Mouse (Mus musculus) heart, adult 2 months (tissue): ENCODE measurements around the gene Dpf3. TPM values are rescaled to one million over a fixed set of nuclear protein-coding genes. Genes with fewer than 3 reads are reported as not detected.

Experiments used
- DNase-seq, 2 experiments: peaks; one replicate each; pipeline ENCODE4 v3.0.0; 2021
- H3K27ac ChIP-seq: fragments of 200-600 bp; 2 replicates; pipeline ENCODE4 v1.8.1; 2022
- H3K27me3 ChIP-seq: fragments of 200-500 bp; 2 replicates; pipeline ENCODE4 v1.6.1; 2012; ENCODE audit warnings: mild to moderate bottlenecking, low read length, inconsistent platforms, mixed read lengths; ENCODE audit not compliant: control insufficient read depth, insufficient read depth
- H3K36me3 ChIP-seq: fragments of 200-500 bp; 2 replicates; pipeline ENCODE4 v1.6.1; 2012; ENCODE audit warnings: low read length, inconsistent platforms; ENCODE audit not compliant: control insufficient read depth, insufficient read depth
- H3K4me1 ChIP-seq: fragments of 200-500 bp; 2 replicates; pipeline ENCODE4 v1.6.1; 2011; ENCODE audit warnings: low read length; ENCODE audit not compliant: control insufficient read depth, insufficient read depth
- H3K4me3 ChIP-seq: fragments of 200-600 bp; 2 replicates; pipeline ENCODE4 v1.8.1; 2022
- H3K79me2 ChIP-seq: fragments of 200-500 bp; replicated peaks from 2 replicates; pipeline ENCODE4 v1.6.1; 2012; ENCODE audit warnings: mild to moderate bottlenecking, inconsistent platforms, low read length, moderate library complexity, mixed read lengths; ENCODE audit not compliant: control insufficient read depth, insufficient read depth
- H3K9ac ChIP-seq: fragments of 200-500 bp; 2 replicates; pipeline ENCODE4 v1.6.1; 2012; ENCODE audit warnings: low read depth, mild to moderate bottlenecking, control low read depth, inconsistent platforms, low read length, mixed read lengths
- CTCF ChIP-seq: fragments of 200-600 bp; IDR thresholded peaks from 2 replicates; pipeline ENCODE4 v1.8.1; 2022; ENCODE audit warnings: antibody characterized with exemption, mild to moderate bottlenecking, moderate library complexity
- EP300 ChIP-seq: fragments of 200-500 bp; IDR thresholded peaks from 2 replicates; pipeline ENCODE4 v1.6.1; 2011; ENCODE audit warnings: low read depth, low read length, control low read depth; ENCODE audit not compliant: insufficient read depth
- POLR2A ChIP-seq: fragments of 200-500 bp; IDR thresholded peaks from 2 replicates; pipeline ENCODE4 v1.6.1; 2011; ENCODE audit warnings: mild to moderate bottlenecking, low read depth, low read length, control low read depth; ENCODE audit not compliant: insufficient read depth
- WGBS: fragments of 180-500 bp; shearing (Covaris S2); methylation state at CpG from one replicate; pipeline ENCODE4 v1.1.7; 2018; 5-methylcytosine and 5-hydroxymethylcytosine counted together
- intact Hi-C: fragments of 180-260 bp; cut with DNase I; formaldehyde crosslinking; loops from one replicate; pipeline ENCODE4 v1.15.1; 2025
- polyA plus RNA-seq: library from polyadenylated mRNA; depleted of rRNA; stranded (reverse); fragments of >200 nt; gene quantifications from 2 replicates; pipeline ENCODE4 v1.2.3, GENCODE M21; 2012
- total RNA-seq, 2 experiments: library from RNA; stranded (reverse); gene quantifications; 2 replicates each; pipeline ENCODE4 v1.2.3; 2021

Gene Dpf3
- total and polyA plus RNA-seq, 3 experiments: 9.1 to 18.8 (median 16.6) TPM

DNA sequence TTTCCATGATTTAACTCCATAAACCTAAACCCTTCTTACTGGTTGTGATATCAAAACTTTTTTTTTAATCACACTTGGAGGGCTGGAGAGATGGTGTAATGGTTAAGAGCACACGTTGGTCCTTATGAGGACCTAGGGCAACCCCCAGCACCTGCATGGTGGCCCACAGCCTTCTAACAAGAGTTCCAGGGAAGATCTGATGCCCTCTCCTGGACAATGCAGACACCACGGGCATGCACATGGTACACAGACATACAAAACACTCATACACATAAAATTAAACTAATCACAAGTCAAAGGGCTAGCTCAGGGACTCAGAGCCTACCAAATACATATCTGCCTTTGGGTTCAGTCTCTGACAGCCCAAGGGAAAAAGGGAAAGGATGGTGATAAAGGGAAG, 2.2 kb upstream of the Dpf3 start:
- no peak for DNase-seq
- Histone ChIP-seq H3K9ac (no peak overlapping the region), H3K4me3 (no peak overlapping the region), H3K27me3 (no peaks in the 10 kb centered on the region), H3K27ac (no peak overlapping the region), H3K4me1 (peaks cover 1% of the 10 kb centered on the region), H3K36me3 (no peaks in the 10 kb centered on the region), H3K79me2 (no peaks in the 10 kb centered on the region)
- TF ChIP-seq CTCF (peak; percentile 48), POLR2A (no peak)
- 50% methylated on average over 2 of the region's 2 CpGs for WGBS
- intact Hi-C loops: loop anchor here (5.0 kb wide), 2 partner anchors 77 to 1317 kb away; no protein-coding TSS in a partner anchor

DNA sequence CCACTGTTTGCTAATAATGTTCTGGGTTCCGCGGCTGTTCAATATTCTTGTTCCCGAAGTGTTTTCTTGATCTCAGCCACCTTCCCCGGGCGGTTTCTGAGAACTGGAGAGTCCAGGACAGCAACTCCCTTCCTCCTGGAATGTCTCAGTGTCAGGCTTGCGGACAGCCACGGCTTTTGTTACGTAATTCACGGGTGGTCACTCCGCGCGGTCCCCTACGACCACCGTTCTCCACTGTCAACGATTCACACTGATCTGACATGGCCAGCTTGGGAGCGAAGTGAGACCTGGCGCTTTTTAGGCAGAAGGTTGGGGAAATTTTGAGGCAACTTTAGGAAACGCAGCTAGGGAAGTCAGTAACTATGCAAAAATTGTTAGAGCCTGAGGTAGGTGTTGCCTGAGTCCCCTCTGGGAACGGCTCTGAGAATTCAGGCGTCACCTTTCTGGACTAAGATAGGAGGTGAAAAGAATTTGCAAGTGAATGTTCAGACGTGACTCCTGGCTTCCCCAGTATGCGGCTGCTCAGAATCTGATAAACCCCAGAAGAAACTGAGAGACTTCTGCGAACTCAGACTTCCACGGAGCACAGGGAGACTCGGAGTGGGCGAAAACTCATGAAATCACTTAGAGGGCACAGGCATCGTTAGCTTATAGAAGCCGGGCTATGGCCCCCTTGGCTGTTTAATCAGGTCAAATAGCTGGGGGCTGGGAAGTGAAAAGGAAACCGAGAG, 860 bp upstream of the Dpf3 start:
- TF ChIP-seq EP300 (0 out of 2 replicates have a peak, but pooled peaks have one; percentile 19), CTCF (no peak), POLR2A (no peak)
- Histone ChIP-seq H3K9ac (peak overlapping the region; percentile 65), H3K79me2 (no peaks in the 10 kb centered on the region), H3K27me3 (no peaks in the 10 kb centered on the region), H3K4me1 (peaks cover 1% of the 10 kb centered on the region), H3K36me3 (no peaks in the 10 kb centered on the region), H3K4me3 (peak overlapping the region; percentile 95), H3K27ac (peak overlapping the region; percentile 77)
- 1% methylated on average over 29 of the region's 29 CpGs for WGBS
- intact Hi-C loops: loop anchor here (5.0 kb wide), 2 partner anchors 76 to 1316 kb away; no protein-coding TSS in a partner anchor
- DNase-seq: peak; percentile 60 to 65

DNA sequence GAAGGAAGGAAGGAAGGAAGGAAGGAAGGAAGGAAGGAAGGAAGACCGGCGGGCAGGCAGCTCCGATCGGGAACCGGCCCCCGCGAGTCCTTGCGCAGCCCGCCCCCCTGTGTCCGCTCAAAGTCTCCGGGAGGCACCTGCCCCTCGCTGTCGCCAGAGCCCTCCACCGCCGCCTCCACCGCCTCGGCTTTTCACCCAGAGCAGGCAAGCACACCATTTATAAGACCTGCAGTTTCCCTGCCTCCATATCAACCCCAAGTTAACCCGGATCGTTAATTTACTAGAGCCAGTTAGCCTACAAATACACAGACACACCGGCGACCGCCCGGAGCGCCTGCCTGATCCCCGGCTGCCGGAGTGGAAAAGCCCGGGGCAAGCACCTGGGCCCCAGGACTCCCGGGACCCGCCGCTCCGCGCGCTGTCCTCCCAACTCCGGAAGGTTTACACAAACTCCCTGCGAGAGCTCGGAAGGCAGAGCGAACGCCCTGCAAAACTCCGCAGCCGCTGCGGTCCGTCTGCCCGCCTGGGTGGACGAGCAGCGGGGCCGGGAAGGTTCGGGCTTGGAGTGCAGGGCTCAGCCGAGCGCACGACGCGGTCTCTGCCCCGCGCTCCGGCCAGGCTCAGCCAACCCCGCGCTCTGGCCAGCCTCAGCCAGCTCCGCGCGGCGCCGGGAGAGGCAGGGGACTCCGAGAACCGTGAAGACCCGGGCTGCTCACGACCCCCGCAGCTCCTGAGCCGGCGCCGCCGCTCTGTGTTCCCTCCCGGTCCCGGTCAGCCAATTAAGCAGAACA, 650 bp downstream of the Dpf3 start:
- Histone ChIP-seq H3K4me1 (peaks cover 1% of the 10 kb centered on the region), H3K79me2 (no peaks in the 10 kb centered on the region), H3K9ac (peak overlapping the region; percentile 90), H3K36me3 (no peaks in the 10 kb centered on the region), H3K27ac (peak overlapping the region; percentile 70), H3K27me3 (no peaks in the 10 kb centered on the region), H3K4me3 (peak overlapping the region; percentile 95)
- under 1% methylated on average over 65 of the region's 73 CpGs for WGBS
- peak; percentile 70 to 71 for DNase-seq
- peak; percentile 49 for TF ChIP-seq CTCF
- TF ChIP-seq EP300: no peak
- no peak for TF ChIP-seq POLR2A
- intact Hi-C loops: loop anchor here (5.0 kb wide), 2 partner anchors 75 to 1315 kb away; no protein-coding TSS in a partner anchor

DNA sequence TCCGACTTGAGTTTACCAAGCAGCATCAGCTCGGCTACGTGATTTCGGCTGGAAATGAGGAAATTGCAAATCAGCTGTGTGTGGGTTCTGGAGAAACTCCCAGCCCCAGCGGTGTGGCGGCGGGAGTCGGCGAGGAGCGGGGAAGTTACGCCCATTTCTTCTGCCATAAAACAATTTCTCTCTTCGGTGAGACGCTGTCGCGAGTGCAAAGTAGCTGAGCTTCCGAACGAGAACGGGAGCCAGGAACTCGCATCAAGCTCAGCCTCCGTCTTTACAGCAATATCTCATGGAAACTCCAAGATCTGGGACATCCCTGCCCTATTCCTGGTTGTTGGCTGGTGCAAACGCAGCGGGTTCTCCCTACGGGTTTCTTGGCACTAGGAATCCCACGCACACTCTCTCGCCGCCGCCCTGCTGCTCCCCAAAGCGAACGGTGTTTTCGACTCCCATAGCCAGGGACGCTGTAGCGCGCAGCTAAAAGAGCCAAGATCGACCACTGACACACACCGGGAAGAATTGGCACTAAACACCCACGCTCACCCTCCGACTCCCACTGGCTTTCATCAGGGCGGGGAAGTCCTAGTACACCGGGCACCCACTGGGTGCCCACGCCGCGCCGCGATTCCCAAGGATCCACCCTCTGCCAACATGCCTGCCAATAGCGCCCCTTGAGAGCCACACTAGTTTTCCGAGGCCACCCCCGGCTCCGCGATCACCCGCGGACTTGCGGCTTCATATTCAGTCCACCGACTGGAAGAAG, 1.4 kb downstream of the Dpf3 start:
- H3K27me3 ChIP-seq: no peaks in the 10 kb centered on the region
- H3K36me3 ChIP-seq: no peaks in the 10 kb centered on the region
- intact Hi-C loops: loop anchor here (2.0 to 5.0 kb wide), 3 partner anchors 74 to 1314 kb away; no protein-coding TSS in a partner anchor
- TF ChIP-seq CTCF: no peak
- no peak for TF ChIP-seq POLR2A
- no peak for TF ChIP-seq EP300
- peaks cover 1% of the 10 kb centered on the region for H3K4me1 ChIP-seq
- H3K27ac ChIP-seq: peak overlapping the region; percentile 70
- peak; percentile 40 to 68 for DNase-seq
- no peaks in the 10 kb centered on the region for H3K79me2 ChIP-seq
- H3K4me3 ChIP-seq: peak overlapping the region; percentile 95
- WGBS: under 1% methylated on average over 52 of the region's 53 CpGs
- H3K9ac ChIP-seq: peak overlapping the region; percentile 90

DNA sequence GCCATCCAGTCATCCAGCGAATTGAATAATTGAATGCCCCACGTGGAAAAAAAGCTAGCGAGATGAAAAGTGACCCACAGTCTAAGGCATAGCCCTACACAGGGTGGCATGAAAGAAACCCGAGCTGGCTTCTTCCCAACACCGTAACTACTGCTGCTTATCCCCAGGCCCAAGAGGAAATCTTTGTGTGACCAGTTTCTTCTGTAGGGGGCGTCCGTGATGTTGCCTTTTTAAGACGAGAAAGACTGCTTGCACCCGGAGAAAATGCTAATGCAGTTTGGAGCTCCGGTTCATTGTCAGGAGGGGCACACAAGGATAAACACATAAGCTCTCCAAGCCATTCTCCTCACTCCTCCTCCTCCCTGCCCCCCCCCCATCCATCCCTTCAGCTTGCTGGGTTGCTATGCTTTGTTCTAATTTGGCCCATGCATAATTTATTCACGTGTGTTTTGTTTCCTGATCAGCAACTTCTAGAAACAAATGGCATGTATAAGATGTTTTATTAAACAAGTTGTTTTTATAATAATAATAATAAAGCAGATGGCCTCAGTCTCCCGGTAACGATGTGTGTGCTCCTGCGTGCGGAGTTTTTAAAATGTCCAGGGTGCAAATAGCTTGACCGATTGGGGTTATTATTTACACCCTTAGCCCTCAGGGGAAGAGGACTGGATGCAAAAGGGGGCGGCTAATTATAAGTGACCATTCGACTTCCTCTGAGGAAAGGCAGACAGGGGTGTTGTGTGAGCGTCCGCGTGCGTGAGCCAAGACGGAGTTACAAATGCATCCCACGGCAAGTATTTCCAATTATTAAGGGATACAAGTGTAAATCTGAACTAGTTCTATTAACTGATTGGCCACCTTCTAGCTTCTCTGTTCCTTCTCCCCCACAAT, 2.4 kb downstream of the Dpf3 start:
- H3K9ac ChIP-seq: no peak overlapping the region
- DNase-seq: no peak
- 22% methylated on average over 24 of the region's 24 CpGs for WGBS
- TF ChIP-seq EP300 (no peak), POLR2A (no peak), CTCF (no peak)
- no peaks in the 10 kb centered on the region for H3K36me3 ChIP-seq
- H3K79me2 ChIP-seq: no peaks in the 10 kb centered on the region
- H3K27ac ChIP-seq: no peak overlapping the region
- H3K4me3 ChIP-seq: peak overlapping the region; percentile 95
- H3K27me3 ChIP-seq: no peaks in the 10 kb centered on the region
- peaks cover 1% of the 10 kb centered on the region for H3K4me1 ChIP-seq
- intact Hi-C loops: loop anchor here (2.0 to 5.0 kb wide), 3 partner anchors 73 to 1313 kb away; no protein-coding TSS in a partner anchor
